Mouse (Mus musculus): ENCODE measurements around the gene Zdhhc13.

- TF ChIP-seq CTCF (IDR thresholded peaks at IDR 0.05; ENCODE audit: insufficient read depth, low read length) (no peak), POLR2A (IDR thresholded peaks at IDR 0.05; ENCODE audit: borderline replicate concordance, extremely low read depth, low read depth, low read length) (no peak)
These were observed 70.6 kb downstream of the Zdhhc13 start for GRCm38 (mm10) chr7:48859362-48859761.
